Mouse (Mus musculus) hindbrain, embryonic 13.5 days (tissue): ENCODE results near the gene Pex14. TPM values are rescaled to one million over a fixed set of nuclear protein-coding genes. Genes with fewer than 3 reads are reported as not detected.

Experiments
- ATAC-seq: fragments of 200-750 bp; cut with Nextera tagmentation; 2 replicates; pipeline ENCODE4 v1.8.0; 2017; ENCODE audit warnings: moderate TSS enrichment; ENCODE audit not compliant: low FRiP score
- H3K27ac ChIP-seq: fragments of 300-500 bp; sonication (generic); 2 replicates; pipeline ENCODE4 v1.5.1; 2015; ENCODE audit warnings: inconsistent platforms, mild to moderate bottlenecking, moderate library complexity
- H3K27me3 ChIP-seq: fragments of 300-500 bp; sonication (generic); 2 replicates; pipeline ENCODE4 v1.6.1; 2015; ENCODE audit warnings: mild to moderate bottlenecking, inconsistent platforms
- H3K36me3 ChIP-seq: fragments of 300-500 bp; sonication (generic); 2 replicates; pipeline ENCODE4 v1.6.1; 2015; ENCODE audit warnings: mild to moderate bottlenecking, inconsistent platforms
- H3K4me1 ChIP-seq: fragments of 300-500 bp; sonication (generic); replicated peaks from 2 replicates; pipeline ENCODE4 v1.6.1; 2015; ENCODE audit warnings: inconsistent platforms
- H3K4me2 ChIP-seq: fragments of 300-500 bp; sonication (generic); 2 replicates; pipeline ENCODE4 v1.6.1; 2015; ENCODE audit warnings: inconsistent platforms, mild to moderate bottlenecking, moderate library complexity
- H3K4me3 ChIP-seq: fragments of 300-500 bp; sonication (generic); 2 replicates; pipeline ENCODE4 v1.5.1; 2015; ENCODE audit warnings: mild to moderate bottlenecking, inconsistent platforms
- H3K9ac ChIP-seq: fragments of 300-500 bp; sonication (generic); 2 replicates; pipeline ENCODE4 v1.6.1; 2015; ENCODE audit warnings: mild to moderate bottlenecking, inconsistent platforms
- H3K9me3 ChIP-seq: fragments of 300-500 bp; sonication (generic); 2 replicates; pipeline ENCODE4 v1.6.1; 2016; ENCODE audit warnings: inconsistent platforms
- WGBS: fragments of 180-500 bp; shearing (Covaris S2); methylation state at CpG from one replicate; pipeline ENCODE4 v1.1.7; 2015; 5-methylcytosine and 5-hydroxymethylcytosine counted together
- polyA plus RNA-seq: library from polyadenylated mRNA; unstranded; fragments of >200 nt; fragmentation: Nextera tagmentation; extraction: Ambion mirVana; gene quantifications from 2 replicates; pipeline ENCODE4 v1.2.1, GENCODE M21; 2015

The Pex14 gene
- polyA plus RNA-seq, 1 experiment from 2014 or later = 52.6 TPM

DNA sequence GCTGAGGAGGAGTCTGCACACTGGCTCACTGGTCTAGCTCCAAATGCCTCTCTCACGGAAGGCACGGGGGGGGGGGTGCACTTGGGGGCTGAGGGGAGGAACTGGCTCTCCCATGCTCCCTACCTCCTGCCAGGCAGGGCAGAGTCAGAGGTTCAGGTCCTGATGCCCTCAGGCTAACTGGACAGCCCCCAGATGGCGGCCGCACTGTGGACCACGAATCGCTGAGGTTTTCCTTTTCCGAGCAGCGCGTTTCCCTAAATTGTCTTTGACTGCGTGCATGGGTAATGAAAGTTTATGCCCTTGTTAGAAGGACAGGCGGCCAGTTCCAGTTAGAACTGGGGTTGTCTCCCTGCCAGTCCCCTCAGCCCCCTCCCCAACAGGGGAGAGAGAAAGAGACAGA lies 179.1 kb downstream of the Pex14 start:
- Histone ChIP-seq H3K27me3 (peaks cover 84% of the 10 kb centered on the region), H3K4me2 (no peak overlapping the region), H3K4me1 (peaks cover 98% of the 10 kb centered on the region), H3K36me3 (no peaks in the 10 kb centered on the region), H3K9me3 (no peaks in the 10 kb centered on the region), H3K27ac (peak overlapping the region; percentile 73), H3K4me3 (no peak overlapping the region), H3K9ac (no peak overlapping the region)
- ATAC-seq = no peak
- 48% methylated on average over 11 of the region's 11 CpGs for WGBS

GRCm38 (mm10) chr4:148918707-148919447 lies 180.8 kb downstream of the Pex14 start:
- Histone ChIP-seq H3K4me3 (no peak overlapping the region), H3K27me3 (peaks cover 80% of the 10 kb centered on the region), H3K27ac (no peak overlapping the region; the same call in 1 of the 2 replicates), H3K9ac (no peak overlapping the region), H3K9me3 (no peaks in the 10 kb centered on the region), H3K4me1 (peaks cover 97% of the 10 kb centered on the region), H3K36me3 (no peaks in the 10 kb centered on the region), H3K4me2 (no peak overlapping the region)
- ATAC-seq = no peak
- 65% methylated on average over 15 of the region's 15 CpGs for WGBS

- peaks cover 80% of the 10 kb centered on the region for H3K27me3 ChIP-seq
- ATAC-seq = no peak
- H3K4me2 ChIP-seq = no peak overlapping the region
- peaks cover 85% of the 10 kb centered on the region for H3K4me1 ChIP-seq
- peak overlapping the region; percentile 74 for H3K27ac ChIP-seq
- H3K9me3 ChIP-seq = no peaks in the 10 kb centered on the region
- 0 out of 2 replicates have a peak overlapping the region, but pooled peaks have one; percentile 3 for H3K9ac ChIP-seq
- H3K4me3 ChIP-seq = no peak overlapping the region
- H3K36me3 ChIP-seq = no peaks in the 10 kb centered on the region
- WGBS = 60% methylated on average over 15 of the region's 15 CpGs
These were observed 183.8 kb downstream of the Pex14 start for GRCm38 (mm10) chr4:148915849-148916248.

DNA sequence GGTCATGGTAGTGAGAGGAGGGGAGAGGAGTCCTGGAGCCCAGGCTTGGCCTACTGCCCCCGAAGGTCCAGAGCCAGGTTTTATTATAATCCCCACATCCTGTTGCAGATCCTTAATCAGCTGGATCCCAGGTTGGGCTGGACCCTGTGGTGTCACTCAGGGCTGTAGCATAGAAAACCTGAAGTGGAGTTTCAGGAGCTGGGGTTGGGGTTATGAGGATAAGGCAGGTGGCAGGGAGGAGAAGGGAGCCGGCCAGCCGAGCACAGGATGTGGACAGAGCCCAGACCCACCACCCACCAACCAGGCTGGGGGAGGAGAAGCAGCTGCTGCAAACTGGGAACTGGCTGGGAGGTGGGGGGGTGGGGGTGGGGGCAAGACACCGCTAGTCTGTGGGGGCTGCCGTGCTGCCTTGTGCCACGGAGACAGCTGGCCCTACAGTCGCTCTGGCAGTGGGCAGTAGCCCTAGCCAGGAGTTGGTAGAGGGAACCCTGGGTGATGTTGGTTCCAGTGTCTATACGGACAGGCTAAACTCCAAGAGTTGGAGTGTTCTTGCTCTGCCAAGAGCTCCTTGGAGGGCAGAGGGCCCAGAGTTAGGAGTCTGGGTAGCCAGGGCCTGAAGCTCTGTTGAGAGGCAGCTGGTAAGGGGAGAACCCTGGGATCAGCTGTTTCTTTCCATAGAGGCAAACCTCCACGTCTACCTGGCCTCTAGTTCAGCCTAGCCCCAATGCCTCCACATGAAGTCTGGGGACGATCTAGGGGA lies 184.6 kb downstream of the Pex14 start:
- H3K4me1 ChIP-seq = peaks cover 78% of the 10 kb centered on the region
- H3K27ac ChIP-seq = peak overlapping the region; percentile 65
- 35% methylated on average over 10 of the region's 10 CpGs for WGBS
- H3K9me3 ChIP-seq = no peaks in the 10 kb centered on the region
- H3K9ac ChIP-seq = no peak overlapping the region
- no peak overlapping the region for H3K4me3 ChIP-seq
- H3K4me2 ChIP-seq = no peak overlapping the region
- no peaks in the 10 kb centered on the region for H3K36me3 ChIP-seq
- peak; percentile 62 for ATAC-seq
- H3K27me3 ChIP-seq = peaks cover 77% of the 10 kb centered on the region

- no peaks in the 10 kb centered on the region for H3K36me3 ChIP-seq
- H3K9me3 ChIP-seq = no peaks in the 10 kb centered on the region
- H3K27ac ChIP-seq = no peak overlapping the region
- no peak overlapping the region for H3K4me2 ChIP-seq
- ATAC-seq = no peak
- peaks cover 61% of the 10 kb centered on the region for H3K27me3 ChIP-seq
- 67% methylated on average over 8 of the region's 8 CpGs for WGBS
- no peak overlapping the region for H3K9ac ChIP-seq
- peaks cover 79% of the 10 kb centered on the region for H3K4me1 ChIP-seq
- no peak overlapping the region for H3K4me3 ChIP-seq
These were observed 186.7 kb downstream of the Pex14 start for GRCm38 (mm10) chr4:148912826-148913590.

DNA sequence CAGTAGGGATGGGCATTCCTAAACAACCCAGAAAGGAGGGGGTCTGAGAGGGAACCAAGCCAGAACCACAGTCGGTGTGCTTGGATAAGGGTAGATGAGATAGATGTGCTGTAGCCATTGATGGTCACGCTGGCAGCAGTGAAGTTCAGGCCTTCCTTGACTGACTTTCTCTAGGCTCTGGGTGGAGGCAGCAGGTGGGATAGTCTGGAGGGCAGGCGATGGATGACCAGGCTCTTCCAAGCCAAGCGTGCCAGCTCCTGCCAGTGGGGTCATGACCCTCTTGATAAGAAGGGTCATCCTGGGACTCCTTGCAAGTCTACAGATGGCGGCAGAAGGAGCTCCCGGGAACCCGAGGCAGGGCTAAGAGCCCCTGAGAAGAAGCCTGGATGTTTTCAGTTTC lies 187.5 kb downstream of the Pex14 start:
- Histone ChIP-seq H3K9ac (no peak overlapping the region), H3K9me3 (no peaks in the 10 kb centered on the region), H3K4me2 (no peak overlapping the region), H3K27me3 (peaks cover 60% of the 10 kb centered on the region), H3K36me3 (no peaks in the 10 kb centered on the region), H3K4me3 (no peak overlapping the region), H3K27ac (no peak overlapping the region), H3K4me1 (peaks cover 80% of the 10 kb centered on the region)
- ATAC-seq = no peak
- 52% methylated on average over 7 of the region's 7 CpGs for WGBS

Other genes with a start within 250 kb of the Pex14 start
- 27.0 and 29.1 TPM in 2 replicates for gene Dffa, start 4.3 kb upstream of the Pex14 start, polyA plus RNA-seq
- gene Cort, start 26.9 kb upstream of the Pex14 start, polyA plus RNA-seq = 0.35 and 0.41 TPM in 2 replicates
- gene Cenps, start 37.8 kb upstream of the Pex14 start, polyA plus RNA-seq = 22.1 and 24.3 TPM in 2 replicates
- 111 and 114 TPM in 2 replicates for gene Pgd, start 66.9 kb upstream of the Pex14 start, polyA plus RNA-seq
- 155 and 169 TPM in 2 replicates for gene Kif1b, start 207.8 kb upstream of the Pex14 start, polyA plus RNA-seq